Mouse (Mus musculus) neural tube, embryonic 13.5 days (tissue): ENCODE results near the gene Clps. TPM values are rescaled to one million over a fixed set of nuclear protein-coding genes. Genes with fewer than 3 reads are reported as not detected.

ENCODE experiments used
- ATAC-seq: fragments of 200-750 bp; cut with Nextera tagmentation; 2 replicates; pipeline ENCODE4 v1.8.0; 2017; ENCODE audit warnings: low read depth, mild to moderate bottlenecking, moderate TSS enrichment, moderate library complexity
- H3K27ac ChIP-seq: fragments of 300-500 bp; sonication (generic); replicated peaks from 2 replicates; pipeline ENCODE4 v1.5.1; 2015; ENCODE audit warnings: moderate library complexity, mild to moderate bottlenecking, inconsistent platforms
- H3K27me3 ChIP-seq: fragments of 300-500 bp; sonication (generic); 2 replicates; pipeline ENCODE4 v1.6.1; 2015; ENCODE audit warnings: mild to moderate bottlenecking, inconsistent platforms
- H3K36me3 ChIP-seq: fragments of 300-500 bp; sonication (generic); 2 replicates; pipeline ENCODE4 v1.6.1; 2015; ENCODE audit warnings: mild to moderate bottlenecking, inconsistent platforms
- H3K4me1 ChIP-seq: fragments of 300-500 bp; sonication (generic); replicated peaks from 2 replicates; pipeline ENCODE4 v1.6.1; 2015; ENCODE audit warnings: inconsistent platforms
- H3K4me2 ChIP-seq: fragments of 300-500 bp; sonication (generic); 2 replicates; pipeline ENCODE4 v1.6.1; 2015; ENCODE audit warnings: inconsistent platforms, mild to moderate bottlenecking, moderate library complexity
- H3K4me3 ChIP-seq: fragments of 300-500 bp; sonication (generic); 2 replicates; pipeline ENCODE4 v1.5.1; 2015; ENCODE audit warnings: mild to moderate bottlenecking, inconsistent platforms
- H3K9ac ChIP-seq: fragments of 300-500 bp; sonication (generic); 2 replicates; pipeline ENCODE4 v1.6.1; 2015; ENCODE audit warnings: moderate library complexity, mild to moderate bottlenecking, inconsistent platforms
- H3K9me3 ChIP-seq: fragments of 300-500 bp; sonication (generic); 2 replicates; pipeline ENCODE4 v1.6.1; 2016; ENCODE audit warnings: inconsistent platforms
- WGBS: fragments of 180-500 bp; shearing (Covaris S2); methylation state at CpG from one replicate; pipeline ENCODE4 v1.1.7; 2015; 5-methylcytosine and 5-hydroxymethylcytosine counted together
- polyA plus RNA-seq: library from polyadenylated mRNA; unstranded; fragments of >200 nt; fragmentation: Nextera tagmentation; extraction: Ambion mirVana; gene quantifications from 2 replicates; pipeline ENCODE4 v1.2.1, GENCODE M21; 2015

Gene Clps
- polyA plus RNA-seq, 1 experiment from 2014 or later, result not detected

GRCm38 (mm10) chr17:28523355-28524008 lies 37.1 kb downstream of the Clps start:
- Histone ChIP-seq H3K9ac (peak overlapping the region; percentile 89), H3K36me3 (no peaks in the 10 kb centered on the region), H3K27ac (peak overlapping the region; percentile 92), H3K4me2 (peak overlapping the region; percentile 95), H3K4me1 (peaks cover 27% of the 10 kb centered on the region), H3K4me3 (peak overlapping the region; percentile 74), H3K9me3 (no peaks in the 10 kb centered on the region), H3K27me3 (peaks cover 59% of the 10 kb centered on the region)
- ATAC-seq, result no peak; the same call in 1 of the 2 replicates
- WGBS, result 8% methylated on average over 28 of the region's 28 CpGs

- peak overlapping the region; percentile 74 for H3K4me3 ChIP-seq
- peak; percentile 85 for ATAC-seq
- H3K27me3 ChIP-seq, result peaks cover 56% of the 10 kb centered on the region
These were observed 37.8 kb downstream of the Clps start for GRCm38 (mm10) chr17:28522623-28523354.

GRCm38 (mm10) chr17:28521920-28522319 lies 38.6 kb downstream of the Clps start:
- 25% methylated on average over 6 of the region's 6 CpGs for WGBS
- H3K4me1 ChIP-seq, result peaks cover 34% of the 10 kb centered on the region
- H3K9ac ChIP-seq, result 0 out of 2 replicates have a peak overlapping the region, but pooled peaks have one; percentile 89
- H3K4me3 ChIP-seq, result peak overlapping the region; percentile 74
- no peak overlapping the region for H3K27ac ChIP-seq
- H3K27me3 ChIP-seq, result peaks cover 51% of the 10 kb centered on the region
- no peaks in the 10 kb centered on the region for H3K9me3 ChIP-seq
- H3K4me2 ChIP-seq, result peak overlapping the region; percentile 95
- ATAC-seq, result no peak
- H3K36me3 ChIP-seq, result no peaks in the 10 kb centered on the region

More at GRCm38 (mm10) chr17:28522623-28523354, 37.8 kb downstream of the Clps start:
- Histone ChIP-seq H3K9ac (peak overlapping the region; percentile 89), H3K9me3 (no peaks in the 10 kb centered on the region), H3K4me1 (peaks cover 31% of the 10 kb centered on the region), H3K27ac (peak overlapping the region; percentile 92), H3K36me3 (no peaks in the 10 kb centered on the region), H3K4me2 (peak overlapping the region; percentile 95)
- 0% methylated on average over 66 of the region's 66 CpGs for WGBS

- no peak overlapping the region for H3K4me2 ChIP-seq
- no peak for ATAC-seq
- no peaks in the 10 kb centered on the region for H3K36me3 ChIP-seq
- WGBS, result 59% methylated on average over 5 of the region's 5 CpGs
- no peak overlapping the region for H3K9ac ChIP-seq
- H3K4me3 ChIP-seq, result no peak overlapping the region
- H3K9me3 ChIP-seq, result no peaks in the 10 kb centered on the region
- H3K4me1 ChIP-seq, result peaks cover 35% of the 10 kb centered on the region
- no peak overlapping the region for H3K27ac ChIP-seq
- H3K27me3 ChIP-seq, result peaks cover 54% of the 10 kb centered on the region
These were observed 39.4 kb downstream of the Clps start for GRCm38 (mm10) chr17:28521071-28521726.

GRCm38 (mm10) chr17:28520561-28520960 lies 40.0 kb downstream of the Clps start:
- Histone ChIP-seq H3K4me3 (no peak overlapping the region), H3K4me1 (peaks cover 35% of the 10 kb centered on the region), H3K9me3 (no peaks in the 10 kb centered on the region), H3K4me2 (no peak overlapping the region), H3K9ac (no peak overlapping the region), H3K36me3 (no peaks in the 10 kb centered on the region), H3K27me3 (peaks cover 58% of the 10 kb centered on the region), H3K27ac (no peak overlapping the region)
- WGBS, result 81% methylated on average over 4 of the region's 4 CpGs
- no peak for ATAC-seq

- Histone ChIP-seq H3K9ac (no peak overlapping the region), H3K27ac (no peak overlapping the region), H3K27me3 (peaks cover 62% of the 10 kb centered on the region), H3K4me3 (no peak overlapping the region), H3K9me3 (no peaks in the 10 kb centered on the region), H3K36me3 (no peaks in the 10 kb centered on the region), H3K4me2 (no peak overlapping the region), H3K4me1 (peaks cover 35% of the 10 kb centered on the region)
- ATAC-seq, result no peak
- WGBS, result 96% methylated on average over 3 of the region's 3 CpGs
These were observed 40.7 kb downstream of the Clps start for GRCm38 (mm10) chr17:28519827-28520226.

- Histone ChIP-seq H3K4me2 (peak overlapping the region; percentile 90), H3K27me3 (peaks cover 50% of the 10 kb centered on the region), H3K36me3 (no peaks in the 10 kb centered on the region), H3K27ac (no peak overlapping the region), H3K9ac (peak overlapping the region; percentile 75), H3K4me3 (peak overlapping the region; percentile 46), H3K4me1 (peaks cover 35% of the 10 kb centered on the region), H3K9me3 (no peaks in the 10 kb centered on the region)
- no peak for ATAC-seq
- 13% methylated on average over 8 of the region's 8 CpGs for WGBS
These were observed 41.9 kb downstream of the Clps start for GRCm38 (mm10) chr17:28518615-28519071.

- no peaks in the 10 kb centered on the region for H3K36me3 ChIP-seq
- WGBS, result under 1% methylated on average over 45 of the region's 46 CpGs
- H3K27me3 ChIP-seq, result peaks cover 47% of the 10 kb centered on the region
- no peaks in the 10 kb centered on the region for H3K9me3 ChIP-seq
- peak overlapping the region; percentile 90 for H3K4me2 ChIP-seq
- H3K27ac ChIP-seq, result peak overlapping the region; percentile 81
- peak overlapping the region; percentile 75 for H3K9ac ChIP-seq
- peaks cover 30% of the 10 kb centered on the region for H3K4me1 ChIP-seq
- H3K4me3 ChIP-seq, result peak overlapping the region; percentile 46
- ATAC-seq, result peak; percentile 64
These were observed 42.5 kb downstream of the Clps start for GRCm38 (mm10) chr17:28517956-28518614.

GRCm38 (mm10) chr17:28517441-28517955 lies 43.1 kb downstream of the Clps start, which contains the start of gene Fkbp5:
Fkbp5 (minus strand) TSS chr17:28517527.
- Histone ChIP-seq H3K4me2 (peak within 1 kb of the TSS; percentile 90), H3K9ac (peak within 1 kb of the TSS; percentile 75), H3K4me3 (peak within 1 kb of the TSS; percentile 46), H3K36me3 (no peaks in the 10 kb centered on the region), H3K27me3 (peaks cover 47% of the 10 kb centered on the region), H3K9me3 (no peaks in the 10 kb centered on the region), H3K4me1 (peaks cover 28% of the 10 kb centered on the region), H3K27ac (peak within 1 kb of the TSS; percentile 81)
- peak; percentile 36 for ATAC-seq
- 2% methylated on average over 16 of the region's 16 CpGs for WGBS

- Histone ChIP-seq H3K4me1 (peaks cover 22% of the 10 kb centered on the region), H3K36me3 (no peaks in the 10 kb centered on the region), H3K9ac (no peak overlapping the region), H3K4me3 (no peak overlapping the region), H3K27ac (no peak overlapping the region), H3K27me3 (peaks cover 44% of the 10 kb centered on the region), H3K9me3 (no peaks in the 10 kb centered on the region), H3K4me2 (peak overlapping the region; percentile 90)
- 68% methylated on average over 4 of the region's 4 CpGs for WGBS
- no peak for ATAC-seq
These were observed 43.7 kb downstream of the Clps start for GRCm38 (mm10) chr17:28516881-28517280.
